Mouse (Mus musculus): ENCODE results near the gene Cyp11a1. TPM values are rescaled to one million over a fixed set of nuclear protein-coding genes. Genes with fewer than 3 reads are reported as not detected.

Cyp11a1 gene
- total RNA-seq, 1 experiment = 3.0 TPM

DNA sequence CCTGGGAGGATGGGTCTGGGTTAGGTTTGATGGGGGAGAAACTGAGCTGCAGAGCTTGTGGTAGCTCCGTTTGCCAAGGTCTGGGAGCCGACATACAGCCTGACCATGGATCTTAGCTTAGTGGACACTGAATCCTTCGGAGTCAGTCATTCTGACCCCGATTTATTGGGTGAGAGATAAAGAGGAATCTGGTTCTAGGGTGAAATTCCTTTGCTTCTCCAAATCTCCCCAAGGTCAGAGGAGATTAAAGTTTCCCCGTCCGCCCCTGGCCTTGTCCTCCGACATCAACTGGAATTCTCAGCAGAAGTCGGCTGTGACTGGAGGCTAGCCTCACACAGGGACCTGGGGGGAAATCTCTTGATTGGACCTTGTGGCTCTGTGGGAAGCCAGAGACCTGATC lies 5.3 kb downstream of the Cyp11a1 start:
- no peak for DNase-seq (ENCODE audit: low read depth, low spot score)
- in situ Hi-C loops (cut with MboI; ENCODE audit: low sequenced_read_pairs in 2 of 2, unreplicated experiment in 2 of 2) = no loop called here
- no peak overlapping the region for H3K9ac ChIP-seq (ENCODE audit: insufficient read depth, low read depth, low read length, poor library complexity, severe bottlenecking)
- no peaks in the 10 kb centered on the region for H3K36me3 ChIP-seq (ENCODE audit: control insufficient read depth, insufficient read depth, low read length, poor library complexity, severe bottlenecking)
- H3K4me3 ChIP-seq (ENCODE audit: insufficient read depth in 1 of 2, low read depth in 1 of 2, low read length in 2 of 2, poor library complexity in 1 of 2, severe bottlenecking in 1 of 2) = no peak overlapping the region
- no peak overlapping the region for H3K27ac ChIP-seq (ENCODE audit: insufficient read depth, low read depth, low read length, poor library complexity, severe bottlenecking)
- no peak for TF ChIP-seq ZC3H11A (IDR thresholded peaks at IDR 0.05; ENCODE audit: borderline replicate concordance, low read depth, low read length)
- no peak for TF ChIP-seq HCFC1 (IDR thresholded peaks at IDR 0.05; ENCODE audit: borderline replicate concordance, insufficient read depth, low read length)
- TF ChIP-seq MAFK (IDR thresholded peaks at IDR 0.05; ENCODE audit: insufficient read depth, low read depth, low read length) = no peak
- TF ChIP-seq ZNF384 (IDR thresholded peaks at IDR 0.05; ENCODE audit: low read depth, low read length) = no peak
- TF ChIP-seq CHD2 (IDR thresholded peaks at IDR 0.05; ENCODE audit: low read depth, low read length) = no peak
- H3K4me1 ChIP-seq (ENCODE audit: control insufficient read depth in 2 of 2, insufficient read depth in 2 of 2, low read length in 2 of 2, poor library complexity in 1 of 2) = peaks cover 21 to 31% of the 10 kb centered on the region in 2 experiments
- no peaks in the 10 kb centered on the region for H3K9me3 ChIP-seq (ENCODE audit: control insufficient read depth, insufficient read depth, low read depth, low read length)

DNA sequence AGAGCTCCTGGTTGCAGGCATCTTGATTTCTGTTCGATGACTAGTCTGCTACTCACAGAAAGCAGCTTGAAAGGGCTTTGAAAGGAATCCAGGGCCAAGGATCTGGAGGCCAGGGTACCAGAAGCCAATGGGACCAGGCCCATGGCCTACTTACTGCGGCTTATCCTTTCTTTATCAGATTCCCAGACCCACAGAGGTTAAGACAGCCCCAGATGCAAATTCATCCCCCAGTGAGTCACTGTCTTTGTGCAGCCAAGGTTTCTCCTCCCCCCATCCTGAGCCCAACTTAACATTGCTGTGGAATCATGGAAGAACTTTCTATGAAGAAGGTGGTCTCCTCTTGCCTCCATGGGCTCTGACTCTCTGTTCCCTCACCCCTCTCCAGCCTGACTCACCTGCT lies 6.3 kb downstream of the Cyp11a1 start:
- TF ChIP-seq CHD2 (IDR thresholded peaks at IDR 0.05; ENCODE audit: low read depth, low read length) (no peak), HCFC1 (IDR thresholded peaks at IDR 0.05; ENCODE audit: borderline replicate concordance, insufficient read depth, low read length) (no peak), ZC3H11A (IDR thresholded peaks at IDR 0.05; ENCODE audit: borderline replicate concordance, low read depth, low read length) (no peak), MAFK (IDR thresholded peaks at IDR 0.05; ENCODE audit: insufficient read depth, low read depth, low read length) (no peak), ZNF384 (IDR thresholded peaks at IDR 0.05; ENCODE audit: low read depth, low read length) (no peak)
- DNase-seq (ENCODE audit: low read depth, low spot score) = no peak
- Histone ChIP-seq H3K9me3 (ENCODE audit: control insufficient read depth, insufficient read depth, low read depth, low read length) (no peaks in the 10 kb centered on the region), H3K9ac (ENCODE audit: insufficient read depth, low read depth, low read length, poor library complexity, severe bottlenecking) (no peak overlapping the region), H3K4me1 (ENCODE audit: control insufficient read depth in 2 of 2, insufficient read depth in 2 of 2, low read length in 2 of 2, poor library complexity in 1 of 2) (peaks cover 21 to 31% of the 10 kb centered on the region in 2 experiments), H3K27ac (ENCODE audit: insufficient read depth, low read depth, low read length, poor library complexity, severe bottlenecking) (no peak overlapping the region), H3K36me3 (ENCODE audit: control insufficient read depth, insufficient read depth, low read length, poor library complexity, severe bottlenecking) (no peaks in the 10 kb centered on the region), H3K4me3 (ENCODE audit: insufficient read depth in 1 of 2, low read depth in 1 of 2, low read length in 2 of 2, poor library complexity in 1 of 2, severe bottlenecking in 1 of 2) (no peak overlapping the region)
- in situ Hi-C loops (cut with MboI; ENCODE audit: low sequenced_read_pairs in 2 of 2, unreplicated experiment in 2 of 2) = no loop called here

DNA sequence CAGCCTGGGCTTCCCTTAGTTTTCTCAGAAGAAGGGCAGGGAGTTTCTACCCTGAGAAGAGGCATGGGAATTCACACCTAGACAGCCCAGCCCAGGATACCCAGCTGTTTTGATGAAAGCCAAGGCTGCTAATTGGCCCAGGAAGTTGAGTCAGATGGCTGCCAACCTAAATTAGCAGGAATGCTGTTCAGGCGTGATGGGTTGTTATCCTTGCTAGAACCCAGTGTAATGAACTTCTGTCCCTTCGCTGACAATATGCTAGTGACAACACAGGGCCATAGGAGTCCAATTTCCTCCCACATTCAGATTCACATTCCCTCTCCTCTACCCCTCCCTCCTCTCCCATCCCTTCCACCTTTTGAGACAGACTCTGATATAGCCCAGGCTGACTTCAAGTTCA lies 6.7 kb downstream of the Cyp11a1 start:
- no peak overlapping the region for H3K4me3 ChIP-seq (ENCODE audit: insufficient read depth in 1 of 2, low read depth in 1 of 2, low read length in 2 of 2, poor library complexity in 1 of 2, severe bottlenecking in 1 of 2)
- no peaks in the 10 kb centered on the region for H3K9me3 ChIP-seq (ENCODE audit: control insufficient read depth, insufficient read depth, low read depth, low read length)
- H3K4me1 ChIP-seq (ENCODE audit: control insufficient read depth in 2 of 2, insufficient read depth in 2 of 2, low read length in 2 of 2, poor library complexity in 1 of 2) = peaks cover 21 to 31% of the 10 kb centered on the region in 2 experiments
- H3K9ac ChIP-seq (ENCODE audit: insufficient read depth, low read depth, low read length, poor library complexity, severe bottlenecking) = no peak overlapping the region
- TF ChIP-seq MAFK (IDR thresholded peaks at IDR 0.05; ENCODE audit: insufficient read depth, low read depth, low read length) = no peak
- TF ChIP-seq HCFC1 (IDR thresholded peaks at IDR 0.05; ENCODE audit: borderline replicate concordance, insufficient read depth, low read length) = no peak
- no peak for TF ChIP-seq ZC3H11A (IDR thresholded peaks at IDR 0.05; ENCODE audit: borderline replicate concordance, low read depth, low read length)
- TF ChIP-seq CHD2 (IDR thresholded peaks at IDR 0.05; ENCODE audit: low read depth, low read length) = no peak
- no peak for TF ChIP-seq ZNF384 (IDR thresholded peaks at IDR 0.05; ENCODE audit: low read depth, low read length)
- DNase-seq (ENCODE audit: low read depth, low spot score) = no peak
- in situ Hi-C loops (cut with MboI; ENCODE audit: low sequenced_read_pairs in 2 of 2, unreplicated experiment in 2 of 2) = no loop called here
- H3K36me3 ChIP-seq (ENCODE audit: control insufficient read depth, insufficient read depth, low read length, poor library complexity, severe bottlenecking) = no peaks in the 10 kb centered on the region
- H3K27ac ChIP-seq (ENCODE audit: insufficient read depth, low read depth, low read length, poor library complexity, severe bottlenecking) = no peak overlapping the region

DNA sequence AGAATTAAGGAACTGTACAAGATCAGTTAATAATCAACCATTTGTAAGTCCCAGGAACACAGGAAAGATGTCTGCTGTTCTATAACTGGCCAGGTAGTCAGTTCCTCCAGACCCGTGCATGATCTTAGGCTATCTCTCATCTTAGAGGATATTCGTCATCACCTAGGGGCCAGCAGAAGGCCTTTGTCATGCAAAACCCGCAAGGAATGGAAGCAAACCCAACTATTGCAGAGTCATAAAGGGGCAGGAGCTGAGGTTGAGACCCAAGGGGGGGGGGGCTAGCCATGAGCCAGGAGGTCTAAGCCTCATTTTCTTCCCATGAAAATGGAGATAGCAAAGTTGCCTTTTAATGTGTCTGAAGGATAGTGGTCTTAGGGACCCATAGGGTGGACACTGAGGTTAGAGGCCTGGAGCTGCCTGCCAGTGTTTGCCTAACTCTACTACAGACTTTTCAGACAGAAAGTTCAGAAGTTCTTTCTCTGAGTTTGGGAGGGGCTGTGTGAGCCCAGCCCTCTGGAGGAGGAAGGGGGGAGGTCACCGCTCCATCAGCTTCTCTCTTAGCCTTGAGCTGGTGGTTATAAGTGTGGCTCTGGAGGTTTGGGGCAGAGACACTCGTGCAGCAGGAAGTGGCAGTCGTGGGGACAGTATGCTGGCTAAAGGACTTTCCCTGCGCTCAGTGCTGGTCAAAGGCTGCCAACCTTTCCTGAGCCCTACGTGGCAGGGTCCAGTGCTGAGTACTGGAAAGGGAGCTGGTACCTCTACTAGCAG lies 8.4 kb downstream of the Cyp11a1 start:
- DNase-seq (ENCODE audit: low read depth, low spot score) = no peak
- in situ Hi-C loops (cut with MboI; ENCODE audit: low sequenced_read_pairs in 2 of 2, unreplicated experiment in 2 of 2) = no loop called here
- no peaks in the 10 kb centered on the region for H3K36me3 ChIP-seq (ENCODE audit: control insufficient read depth, insufficient read depth, low read length, poor library complexity, severe bottlenecking)
- TF ChIP-seq ZNF384 (IDR thresholded peaks at IDR 0.05; ENCODE audit: low read depth, low read length) = no peak
- no peak for TF ChIP-seq MAFK (IDR thresholded peaks at IDR 0.05; ENCODE audit: insufficient read depth, low read depth, low read length)
- no peak for TF ChIP-seq ZC3H11A (IDR thresholded peaks at IDR 0.05; ENCODE audit: borderline replicate concordance, low read depth, low read length)
- TF ChIP-seq HCFC1 (IDR thresholded peaks at IDR 0.05; ENCODE audit: borderline replicate concordance, insufficient read depth, low read length) = no peak
- TF ChIP-seq CHD2 (IDR thresholded peaks at IDR 0.05; ENCODE audit: low read depth, low read length) = no peak
- peaks cover 16 to 23% of the 10 kb centered on the region in 2 experiments for H3K4me1 ChIP-seq (ENCODE audit: control insufficient read depth in 2 of 2, insufficient read depth in 2 of 2, low read length in 2 of 2, poor library complexity in 1 of 2)
- H3K4me3 ChIP-seq (ENCODE audit: insufficient read depth in 1 of 2, low read depth in 1 of 2, low read length in 2 of 2, poor library complexity in 1 of 2, severe bottlenecking in 1 of 2) = no peak overlapping the region
- no peak overlapping the region for H3K27ac ChIP-seq (ENCODE audit: insufficient read depth, low read depth, low read length, poor library complexity, severe bottlenecking)
- H3K9ac ChIP-seq (ENCODE audit: insufficient read depth, low read depth, low read length, poor library complexity, severe bottlenecking) = no peak overlapping the region
- no peaks in the 10 kb centered on the region for H3K9me3 ChIP-seq (ENCODE audit: control insufficient read depth, insufficient read depth, low read depth, low read length)

All from ES-E14 (cell line).